Mouse (Mus musculus) erythroid progenitor cell, adult 5-6 weeks (primary cell): Measurements from ENCODE around the gene Ankra2. TPM values are rescaled to one million over a fixed set of nuclear protein-coding genes. Genes with fewer than 3 reads are reported as not detected.

Source experiments
- ATAC-seq: replicated peaks from 2 replicates; pipeline ENCODE4 v1.8.0; 2016; ENCODE audit warnings: moderate number of reproducible peaks, mild to moderate bottlenecking, moderate TSS enrichment, inconsistent platforms; ENCODE audit not compliant: poor library complexity, low FRiP score, severe bottlenecking
- total RNA-seq, 2 experiments: library from RNA; stranded (forward) in 1 of 2; stranded (reverse) in 1 of 2; fragments of 150-400 nt in 1 of 2; fragments of 186-747, 209-891 nt in 1 of 2; gene quantifications; 2 replicates each; pipeline versions ENCODE4 v1.2.3 to v1.2.4; 2015 to 2017; ENCODE audit warnings: low replicate concordance in 2 of 2

Gene Ankra2
- total RNA-seq, 2 experiments from 2014 or later: 9.2 to 13.4 TPM

DNA sequence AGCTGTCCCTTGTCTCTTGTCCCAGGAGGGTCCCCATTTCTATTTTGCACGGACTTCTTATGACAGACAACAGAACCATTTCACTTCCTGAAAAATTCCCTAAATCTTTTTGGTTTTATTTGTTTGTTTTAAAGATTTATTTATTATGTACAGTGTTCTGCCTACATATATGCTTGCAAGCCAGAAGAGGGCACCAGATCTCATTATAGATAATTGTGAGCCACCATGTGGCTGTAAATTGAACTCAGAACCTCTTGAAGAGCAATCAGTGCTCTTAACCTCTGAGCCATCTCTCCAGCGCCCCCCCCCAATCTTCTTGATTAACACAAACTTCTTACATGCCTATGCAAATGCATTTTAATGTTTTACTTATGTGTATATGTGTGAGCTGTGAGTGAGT, 27.8 kb downstream of the Ankra2 start:
- no peak for ATAC-seq

DNA sequence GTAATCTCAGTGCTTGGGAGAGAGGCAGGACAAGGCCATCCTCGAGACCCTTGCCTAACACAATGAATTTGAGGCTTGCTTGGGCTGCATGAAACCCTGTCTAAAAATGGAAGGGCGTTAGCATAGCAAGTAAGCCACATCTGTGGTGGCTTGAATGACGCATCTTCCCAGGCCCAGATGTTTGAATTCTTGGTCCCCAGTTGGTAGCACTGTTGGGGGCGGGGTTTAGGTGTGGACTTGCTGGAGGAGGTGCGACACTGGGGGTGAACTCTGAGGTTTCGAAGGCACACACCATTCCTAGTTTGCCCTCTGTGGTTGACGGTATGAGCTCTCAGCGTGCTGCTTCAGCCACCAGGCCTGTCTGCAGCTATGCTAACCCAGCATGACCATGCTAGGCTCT, 28.8 kb downstream of the Ankra2 start:
- ATAC-seq: no peak

DNA sequence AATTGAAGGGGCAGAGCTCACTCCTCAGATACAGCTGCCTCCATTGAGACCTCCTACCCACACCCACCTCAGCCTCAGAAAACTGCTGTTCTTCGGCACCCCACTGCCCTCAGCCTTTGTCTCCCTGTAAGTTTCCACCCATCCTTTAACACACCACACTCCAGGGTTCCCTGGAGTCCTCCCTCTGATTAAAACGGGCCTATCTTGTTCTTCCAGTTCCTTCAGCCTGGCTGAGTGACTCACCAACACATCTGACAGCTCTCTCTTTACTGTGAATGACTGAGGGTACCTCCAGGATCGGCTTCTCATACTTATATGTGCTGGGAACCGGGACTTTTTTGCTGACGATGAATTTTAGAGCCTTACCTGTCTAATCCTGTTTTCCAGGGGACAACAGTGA, 33.2 kb downstream of the Ankra2 start:
- no peak for ATAC-seq

DNA sequence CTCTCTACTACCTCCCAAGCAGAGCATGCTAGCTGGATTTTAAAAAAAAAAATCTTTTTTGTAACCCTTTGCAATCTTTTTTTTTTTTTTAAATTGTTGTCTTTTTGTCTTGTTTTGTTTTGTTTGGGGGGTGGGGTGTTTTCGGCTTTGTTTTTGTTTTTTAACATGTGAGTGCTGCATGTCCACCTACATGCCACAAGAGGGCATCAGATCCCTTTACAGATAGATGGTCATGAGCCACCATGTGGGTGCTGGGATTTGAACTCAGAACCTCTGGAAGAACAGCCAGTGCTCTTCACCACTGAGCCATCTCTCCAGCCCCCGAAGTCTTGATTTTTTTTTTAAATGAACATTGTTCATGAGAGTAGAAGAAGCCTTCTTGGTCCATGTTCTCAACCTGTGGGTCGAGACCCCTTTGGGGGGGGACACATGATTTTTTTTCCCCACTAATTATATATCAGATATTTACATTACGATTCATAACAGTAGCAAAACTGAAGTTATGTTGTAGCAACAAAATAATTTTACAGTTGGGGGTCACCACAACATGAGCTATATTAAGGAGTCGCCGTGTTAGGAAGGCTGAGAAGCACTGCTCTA, 35.1 kb downstream of the Ankra2 start:
- ATAC-seq: no peak

DNA sequence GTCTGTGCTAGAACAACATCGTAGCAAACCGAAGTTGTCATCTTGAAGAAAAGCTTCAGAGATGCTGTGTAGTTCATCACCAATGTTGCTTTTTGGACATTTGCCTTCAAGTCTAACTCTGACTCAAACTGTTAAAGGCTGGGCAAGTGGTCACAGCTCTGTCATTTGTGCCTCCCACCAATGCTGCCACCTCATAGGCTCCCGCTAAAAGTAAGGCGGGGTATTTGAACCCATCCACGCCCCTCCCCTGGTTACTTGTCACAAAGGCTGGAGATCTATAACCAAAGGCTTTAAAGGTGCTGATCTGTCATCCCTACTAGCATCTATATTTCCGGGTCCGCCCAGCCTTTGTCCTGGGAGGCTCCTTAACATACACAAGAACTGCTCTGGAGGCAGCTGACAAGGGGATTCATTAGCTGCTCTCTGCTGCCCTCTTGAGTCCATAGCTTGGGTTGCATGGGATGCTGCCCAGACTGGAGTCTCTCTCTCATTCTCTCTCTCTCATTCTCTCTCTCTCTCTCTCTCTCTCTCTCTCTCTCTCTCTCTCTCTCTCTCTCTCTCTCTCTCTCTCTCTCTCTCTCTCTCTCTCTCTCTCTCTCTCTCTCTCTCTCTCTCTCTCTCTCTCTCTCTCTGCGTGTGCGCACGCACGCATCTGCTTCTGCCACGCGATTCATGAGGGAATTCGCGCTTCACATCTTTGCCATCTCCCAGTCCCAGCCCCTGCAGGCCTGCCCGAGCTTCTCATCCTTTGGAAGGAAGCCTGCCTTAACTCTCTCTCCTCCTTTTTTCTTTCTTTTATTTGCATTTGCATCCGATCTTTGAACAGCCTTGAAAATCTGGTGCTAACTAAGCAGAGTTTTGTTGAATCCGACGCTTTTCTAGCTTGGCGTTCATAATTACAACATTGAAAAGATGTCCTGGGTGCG, 36.2 kb downstream of the Ankra2 start:
- peak; percentile 75; the same call in 1 of the 2 replicates for ATAC-seq

DNA sequence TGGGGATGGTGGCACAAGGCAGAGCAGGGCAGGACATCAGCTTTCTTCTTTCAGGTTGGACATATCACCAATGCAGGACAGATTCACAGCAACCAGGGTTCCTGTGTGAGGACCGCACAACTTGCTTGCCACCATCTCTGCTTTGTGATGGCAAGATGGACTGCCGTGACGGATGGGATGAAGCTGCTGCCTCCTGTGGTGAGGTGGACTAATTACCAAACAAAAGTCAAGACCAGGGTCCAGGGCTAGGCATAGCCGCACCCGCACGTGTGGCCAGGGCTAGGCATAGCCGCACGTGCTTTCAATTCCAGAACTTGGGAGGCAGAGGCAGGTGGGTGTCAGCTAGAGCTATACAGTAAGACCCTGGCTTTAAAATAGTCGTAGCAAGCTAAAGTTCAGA, 42.4 kb downstream of the Ankra2 start:
- ATAC-seq: no peak

DNA sequence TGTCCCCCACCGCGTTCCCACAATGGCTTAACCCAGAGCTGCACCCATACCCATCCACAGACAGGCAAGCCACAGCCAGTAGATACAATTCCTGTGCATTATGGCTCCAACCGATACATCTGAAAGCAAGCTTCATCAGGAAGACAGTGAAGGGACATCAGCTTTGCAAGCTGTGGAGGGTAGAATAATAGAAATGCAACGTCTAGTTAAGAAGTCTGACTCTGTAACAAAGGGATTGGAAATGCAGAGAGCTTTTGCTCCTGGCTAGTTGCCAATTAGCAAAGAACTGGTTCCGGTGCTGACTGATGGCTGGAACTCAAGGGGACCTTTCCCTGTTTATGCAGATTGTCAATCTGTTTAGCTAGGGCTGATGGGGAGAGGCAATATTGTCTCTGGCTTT, 43.5 kb downstream of the Ankra2 start:
- no peak for ATAC-seq

DNA sequence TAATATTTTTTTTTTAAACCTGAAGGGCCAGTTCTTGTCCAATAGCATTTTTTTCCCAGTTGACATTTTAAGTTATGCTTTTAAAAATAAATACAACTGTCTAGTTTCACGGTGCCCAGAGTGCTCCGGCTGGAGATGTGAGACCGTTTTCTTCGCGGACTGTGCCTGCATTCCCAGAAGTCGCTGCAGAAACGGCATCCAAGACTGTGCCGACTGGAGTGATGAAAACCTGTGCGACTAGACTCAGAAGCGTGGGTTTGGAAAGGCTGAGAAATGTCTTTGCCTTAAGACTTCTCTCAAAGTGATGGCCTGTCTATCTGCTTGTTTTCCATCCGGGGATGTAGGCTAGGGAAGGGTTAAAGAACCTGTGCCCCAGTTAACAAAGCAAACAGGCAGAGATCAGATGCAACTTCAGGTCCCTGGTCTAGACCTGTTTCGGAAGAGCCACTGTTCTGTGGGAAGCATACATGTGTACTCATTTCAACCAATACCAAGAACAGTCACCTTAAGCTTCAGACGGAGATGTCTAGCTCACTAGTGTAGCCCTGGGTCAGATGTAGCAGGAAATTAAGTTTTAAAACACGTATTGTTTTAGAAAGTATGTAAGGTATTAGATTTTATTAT, 44.1 kb downstream of the Ankra2 start:
- ATAC-seq: no peak

DNA sequence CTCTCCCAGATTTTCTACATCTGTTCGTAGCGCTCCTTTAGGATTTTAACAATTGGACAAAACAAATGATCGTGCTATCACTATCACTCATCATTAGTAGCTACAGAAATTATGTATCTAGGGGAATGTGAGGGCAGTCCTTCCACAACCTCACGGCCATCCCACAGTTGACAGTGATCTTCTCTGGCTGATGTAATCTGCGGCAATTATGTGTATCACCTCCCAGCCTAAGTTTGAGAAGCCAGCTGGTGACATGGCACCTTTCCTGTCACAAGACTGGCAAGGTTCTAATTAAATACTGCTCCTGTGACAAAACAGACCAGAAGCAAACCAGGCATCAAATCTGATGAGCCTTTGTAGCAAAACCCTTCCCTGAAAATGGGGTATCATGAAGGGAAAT, 45.1 kb downstream of the Ankra2 start:
- ATAC-seq: no peak

DNA sequence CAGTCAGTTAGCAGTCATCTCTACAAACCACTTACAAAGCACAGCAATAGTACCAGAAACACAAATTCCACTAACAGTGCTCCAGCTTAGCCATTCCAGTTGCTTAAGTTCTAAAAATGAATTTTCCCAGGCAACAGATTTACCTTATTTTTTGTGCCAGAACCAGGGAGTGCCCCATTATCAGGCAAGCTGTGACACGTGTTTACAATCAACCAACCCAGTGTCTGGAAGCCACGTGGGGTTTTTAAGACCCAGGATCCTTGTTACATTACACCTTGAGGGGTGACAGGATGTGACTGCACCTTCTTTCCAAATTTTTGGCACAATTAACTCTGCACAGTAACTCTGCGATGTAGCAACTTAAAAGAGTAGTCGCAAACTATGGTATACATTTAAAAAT, 45.9 kb downstream of the Ankra2 start:
- ATAC-seq: no peak

DNA sequence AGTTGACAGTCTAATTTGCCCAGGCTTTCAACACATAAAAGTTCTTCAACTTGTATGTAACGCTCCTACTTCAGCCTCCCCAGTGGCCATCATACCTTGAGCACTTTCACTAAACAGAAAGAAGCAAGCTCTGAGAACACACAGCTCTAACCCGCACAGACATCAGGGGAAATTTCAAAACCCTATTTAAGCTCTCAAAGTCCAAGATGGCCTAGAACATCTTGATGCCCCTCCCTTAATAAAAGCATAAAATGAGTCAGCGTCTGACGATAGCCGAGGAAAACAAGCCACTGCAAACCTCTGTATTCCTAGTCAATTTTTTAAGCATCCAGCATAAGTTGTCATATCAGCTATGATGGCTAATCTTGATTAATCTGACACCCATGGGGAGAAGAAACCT, 48.7 kb downstream of the Ankra2 start:
- no peak for ATAC-seq

DNA sequence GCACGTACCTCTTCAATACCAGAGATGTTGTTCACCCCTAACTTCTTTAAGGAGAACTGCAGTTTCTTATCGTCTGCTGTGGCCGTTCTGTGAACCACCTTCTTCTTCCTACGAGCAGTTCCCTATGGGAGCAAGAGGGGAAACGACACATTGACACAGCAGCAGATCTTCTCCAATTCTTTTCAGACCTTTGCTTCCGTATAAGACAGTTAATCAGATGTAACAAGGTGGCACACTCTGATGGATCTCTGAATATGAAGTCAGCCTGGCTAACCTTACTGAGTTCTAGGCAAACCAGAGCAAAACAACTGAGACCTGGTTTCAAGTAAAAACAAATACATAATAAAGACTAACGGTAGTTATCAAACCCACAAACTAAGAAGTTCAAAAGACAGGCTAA, 50.8 kb downstream of the Ankra2 start:
- no peak for ATAC-seq

DNA sequence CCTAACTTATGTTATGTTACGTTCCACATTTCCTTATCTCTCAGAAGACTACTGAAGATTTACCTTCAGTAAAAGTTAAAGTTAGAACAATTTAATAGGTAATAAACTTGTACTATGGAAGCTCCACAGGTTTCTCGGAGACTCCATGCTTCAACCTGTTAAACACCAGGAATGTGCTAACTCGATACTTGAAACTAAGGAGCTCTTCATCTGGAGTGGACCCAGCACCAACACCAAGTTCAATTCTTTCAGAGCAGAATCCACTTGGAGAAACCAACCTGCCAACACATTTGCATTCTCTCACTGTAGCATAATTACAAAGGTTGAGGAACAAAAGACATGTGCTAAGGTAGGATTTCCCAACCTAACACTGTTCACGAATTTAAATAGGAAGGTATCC, 52.2 kb downstream of the Ankra2 start:
- no peak for ATAC-seq

DNA sequence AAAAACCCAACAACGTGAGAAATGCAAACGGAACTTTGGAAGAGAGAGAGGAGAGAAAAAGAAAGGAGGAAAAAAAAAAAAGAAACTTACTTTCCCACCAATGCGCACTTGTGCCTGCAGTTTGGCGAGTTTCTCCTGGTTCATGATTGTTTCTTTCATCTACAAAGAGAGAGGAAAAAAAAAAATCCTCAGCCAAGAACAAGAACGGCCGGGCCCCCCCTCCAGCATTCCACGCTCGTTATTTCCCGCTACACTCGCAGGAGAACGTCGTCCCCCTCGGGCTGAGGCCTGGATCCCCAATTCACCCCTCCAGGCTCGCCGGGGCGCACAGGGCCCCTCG, 53.2 kb downstream of the Ankra2 start:
- ATAC-seq: no peak

DNA sequence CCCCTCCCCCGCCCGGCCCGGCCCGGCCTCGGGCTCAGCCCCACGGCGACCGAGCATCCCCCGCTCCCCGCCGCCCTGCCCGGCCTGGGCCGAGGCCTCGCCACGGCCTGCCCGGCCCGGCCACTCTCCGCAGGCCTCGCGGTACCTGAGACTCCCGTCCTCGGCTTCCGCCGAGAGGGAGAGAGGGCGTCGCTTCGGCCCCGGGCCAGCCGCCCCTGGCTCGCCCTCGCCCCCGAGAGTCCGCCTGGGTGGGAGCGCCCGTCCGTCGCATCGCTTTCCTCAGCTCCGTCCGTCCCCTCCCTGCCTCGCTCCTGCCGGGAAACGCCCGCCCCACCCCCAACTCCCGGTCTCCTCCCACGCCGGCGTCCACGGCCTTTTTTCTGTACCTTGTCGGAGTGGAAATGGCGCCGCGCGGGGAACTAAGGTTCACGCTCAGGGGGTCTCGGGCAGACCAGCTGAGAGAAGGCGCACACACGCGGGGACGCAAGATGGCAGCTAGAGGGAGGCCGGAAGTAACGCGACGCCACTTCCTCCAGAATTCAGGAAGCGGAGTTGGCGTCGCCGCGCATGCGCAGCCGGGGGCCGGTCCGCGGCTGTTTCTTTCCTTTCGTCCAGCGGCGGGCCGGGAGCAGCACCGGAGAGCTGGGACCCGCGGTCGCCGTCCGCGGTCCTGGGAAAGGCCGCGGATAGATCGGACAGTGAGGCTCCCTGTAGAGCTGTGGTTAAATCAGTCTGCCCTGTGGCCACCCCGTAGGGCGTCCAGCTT, 53.8 kb downstream of the Ankra2 start, which contains the start of gene Btf3:
Gene Btf3 (minus strand): TSS at position 527 of the 766 bp plus-strand sequence.
- peak; percentile 95 for ATAC-seq

DNA sequence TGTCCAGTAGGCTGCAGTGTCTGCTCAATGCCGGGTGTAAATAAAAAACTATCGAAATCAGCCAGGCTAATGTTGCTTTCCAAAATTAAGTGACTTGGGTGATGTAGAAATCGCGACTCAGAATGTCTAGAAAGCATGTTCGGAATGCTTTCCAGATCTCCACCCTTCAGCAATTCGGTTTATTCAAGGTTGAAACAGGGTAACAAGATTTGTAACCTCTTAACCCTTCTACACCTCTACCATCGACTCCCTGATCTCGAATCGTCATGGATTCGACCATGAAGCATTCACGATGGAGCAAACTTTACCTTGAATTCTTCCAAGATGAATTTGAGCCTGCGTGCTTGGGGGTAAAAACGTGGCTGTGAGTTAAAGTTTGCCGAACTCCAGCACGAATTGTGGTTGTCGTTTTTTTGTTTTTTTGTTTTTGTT, 54.4 kb downstream of the Ankra2 start:
- peak; percentile 62 for ATAC-seq

DNA sequence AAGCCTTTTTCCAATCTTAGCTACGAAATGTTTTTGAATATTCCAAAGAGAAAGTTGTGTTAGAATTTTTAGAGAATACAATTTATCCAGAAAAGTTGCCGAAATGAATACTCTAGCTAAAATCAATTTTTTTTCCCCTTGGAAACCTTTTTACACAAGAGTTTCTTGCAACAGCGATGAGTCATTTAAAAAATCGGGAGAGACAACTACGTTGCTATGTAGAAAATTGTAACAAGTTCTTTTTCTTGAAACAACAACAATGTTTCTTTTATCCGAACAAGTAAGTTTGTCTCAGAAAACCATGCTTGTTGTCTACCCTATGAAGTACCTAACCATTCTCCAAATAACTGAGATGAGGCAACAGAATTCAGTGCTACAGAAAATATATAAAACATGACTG, 55.0 kb downstream of the Ankra2 start:
- ATAC-seq: no peak
